Comparison of ENCODE assay signal across 7 mouse cellular contexts in the genomic region with DNA sequence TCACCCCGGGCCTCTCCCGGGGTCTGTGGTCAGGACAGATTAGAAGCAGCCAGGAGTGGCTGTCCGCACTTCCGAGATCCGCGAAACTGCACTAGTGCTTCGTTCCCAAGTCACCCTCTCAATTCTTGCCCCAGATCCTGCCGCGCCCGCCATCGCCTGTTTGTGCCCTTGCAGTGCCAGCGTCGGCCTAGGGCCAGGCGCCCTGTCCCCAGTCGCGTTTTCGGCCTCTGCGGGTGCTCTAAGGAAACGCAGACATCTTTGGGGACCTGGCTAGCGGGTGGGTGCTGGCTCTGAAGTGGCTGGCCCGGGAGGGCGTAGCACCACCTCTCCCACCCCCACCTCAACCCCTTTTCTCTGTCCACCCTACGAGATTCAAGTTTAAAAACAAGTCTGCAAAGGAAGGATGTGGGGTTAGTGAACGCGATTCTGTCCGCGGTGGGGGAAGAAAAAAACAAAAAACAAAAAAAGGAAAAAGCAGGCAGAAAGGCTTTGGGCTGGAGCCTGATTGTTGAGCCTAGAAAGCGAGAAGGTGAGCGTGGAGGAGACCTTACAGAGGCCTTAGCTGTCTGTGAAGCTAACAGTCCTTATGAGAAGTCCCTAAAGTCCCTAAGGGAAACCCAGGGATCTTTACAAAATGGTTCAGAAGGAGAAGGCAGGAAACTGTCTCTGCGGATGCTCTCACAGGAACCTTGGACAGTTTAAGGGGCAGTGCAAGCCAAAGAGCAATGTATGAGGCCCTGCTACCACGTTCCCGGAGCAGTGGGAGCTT. TPM values are rescaled to one million over a fixed set of nuclear protein-coding genes. Genes with fewer than 3 reads are reported as not detected.
DNase-seq lines count a peak whose midpoint lies in the region; ATAC-seq lines count a peak whose summit lies in the region.

No protein-coding gene starts in this region.

- ATAC-seq in lung, embryonic 16.5 days (ENCODE audit: low read depth): no peak
- no peak for ATAC-seq in embryonic facial prominence, embryonic 15.5 days (ENCODE audit: insufficient number of reproducible peaks, low FRiP score, low TSS enrichment, low read depth)
- no peak for ATAC-seq in intestine, embryonic 16.5 days
- ATAC-seq in stomach, embryonic 16.5 days (ENCODE audit: insufficient read depth, low FRiP score): no peak

- no peak overlapping the region for H3K9ac ChIP-seq in lung, embryonic 16.5 days (ENCODE audit: low read length)
- H3K9ac ChIP-seq in embryonic facial prominence, embryonic 15.5 days: no peak overlapping the region
- H3K9ac ChIP-seq in intestine, embryonic 16.5 days (ENCODE audit: low read depth, low read length): no peak overlapping the region
- no peak overlapping the region for H3K9ac ChIP-seq in stomach, embryonic 16.5 days (ENCODE audit: low read length)

- no peaks in the 10 kb centered on the region for H3K9me3 ChIP-seq in lung, embryonic 16.5 days (ENCODE audit: control insufficient read depth, low read length)
- no peaks in the 10 kb centered on the region for H3K9me3 ChIP-seq in embryonic facial prominence, embryonic 15.5 days (replicated peaks)
- no peaks in the 10 kb centered on the region for H3K9me3 ChIP-seq in intestine, embryonic 16.5 days (ENCODE audit: control insufficient read depth, low read length)
- no peaks in the 10 kb centered on the region for H3K9me3 ChIP-seq in stomach, embryonic 16.5 days (replicated peaks; ENCODE audit: control insufficient read depth, low read length)

- 1% methylated on average over 32 of the region's 32 CpGs for WGBS in lung, embryonic 16.5 days
- WGBS in embryonic facial prominence, embryonic 15.5 days: 2% methylated on average over 32 of the region's 32 CpGs
- 1% methylated on average over 32 of the region's 32 CpGs for WGBS in intestine, embryonic 16.5 days
- WGBS in stomach, embryonic 16.5 days: 3% methylated on average over 32 of the region's 32 CpGs

- peak overlapping the region; percentile 50 for H3K4me2 ChIP-seq in lung, embryonic 16.5 days (ENCODE audit: low read depth, low read length)
- peak overlapping the region; percentile 35 for H3K4me2 ChIP-seq in embryonic facial prominence, embryonic 15.5 days (replicated peaks)
- H3K4me2 ChIP-seq in intestine, embryonic 16.5 days (ENCODE audit: low read depth, low read length): peak overlapping the region; percentile 21
- H3K4me2 ChIP-seq in stomach, embryonic 16.5 days (ENCODE audit: low read depth, low read length): peak overlapping the region; percentile 39; the same call in 1 of the 2 replicates

- no peak for DNase-seq in lung, postnatal 14 days
- no peak for DNase-seq in spleen, adult 12 weeks (ENCODE audit: low spot score)
- DNase-seq in urinary bladder, postnatal 4 days (ENCODE audit: low spot score in 2 of 2): no peak

- no peak overlapping the region for H3K27ac ChIP-seq in lung, embryonic 16.5 days (ENCODE audit: low read length)
- no peak overlapping the region for H3K27ac ChIP-seq in embryonic facial prominence, embryonic 15.5 days (replicated peaks)
- no peak overlapping the region for H3K27ac ChIP-seq in intestine, embryonic 16.5 days (ENCODE audit: low read length)
- no peak overlapping the region for H3K27ac ChIP-seq in stomach, embryonic 16.5 days (ENCODE audit: low read length)

- H3K36me3 ChIP-seq in lung, embryonic 16.5 days (ENCODE audit: control insufficient read depth, insufficient read depth, low read length): no peaks in the 10 kb centered on the region
- no peaks in the 10 kb centered on the region for H3K36me3 ChIP-seq in embryonic facial prominence, embryonic 15.5 days
- no peaks in the 10 kb centered on the region for H3K36me3 ChIP-seq in intestine, embryonic 16.5 days (ENCODE audit: control insufficient read depth, insufficient read depth, low read length)
- no peaks in the 10 kb centered on the region for H3K36me3 ChIP-seq in stomach, embryonic 16.5 days (ENCODE audit: control insufficient read depth, insufficient read depth, low read length)

- peak overlapping the region; percentile 36 for H3K4me3 ChIP-seq in lung, embryonic 16.5 days (ENCODE audit: low read length)
- peak overlapping the region; percentile 51 for H3K4me3 ChIP-seq in embryonic facial prominence, embryonic 15.5 days (replicated peaks)
- H3K4me3 ChIP-seq in intestine, embryonic 16.5 days (ENCODE audit: low read length): peak overlapping the region; percentile 10; the same call in 1 of the 2 replicates
- peak overlapping the region; percentile 23 for H3K4me3 ChIP-seq in stomach, embryonic 16.5 days (replicated peaks; ENCODE audit: low read length)

- H3K4me1 ChIP-seq in lung, embryonic 16.5 days (replicated peaks; ENCODE audit: control insufficient read depth, insufficient read depth, low read length): peaks cover 25% of the 10 kb centered on the region
- H3K4me1 ChIP-seq in embryonic facial prominence, embryonic 15.5 days: peaks cover 43% of the 10 kb centered on the region
- peaks cover 28% of the 10 kb centered on the region for H3K4me1 ChIP-seq in intestine, embryonic 16.5 days (ENCODE audit: control insufficient read depth, insufficient read depth, low read length)
- H3K4me1 ChIP-seq in stomach, embryonic 16.5 days (ENCODE audit: control insufficient read depth, insufficient read depth, low read length): peaks cover 26% of the 10 kb centered on the region

- H3K27me3 ChIP-seq in lung, embryonic 16.5 days (ENCODE audit: control insufficient read depth, insufficient read depth, low read depth, low read length): peaks cover 94% of the 10 kb centered on the region
- H3K27me3 ChIP-seq in embryonic facial prominence, embryonic 15.5 days: peaks cover 95% of the 10 kb centered on the region
- peaks cover 85% of the 10 kb centered on the region for H3K27me3 ChIP-seq in intestine, embryonic 16.5 days (replicated peaks; ENCODE audit: control insufficient read depth, insufficient read depth, low read length)
- peaks cover 89% of the 10 kb centered on the region for H3K27me3 ChIP-seq in stomach, embryonic 16.5 days (ENCODE audit: control insufficient read depth, insufficient read depth, low read length)

RNA-seq across cellular contexts. Expression of a gene that starts 1.4 kb away (rescaled TPM):
- not detected in 2 replicates for polyA plus RNA-seq in lung, embryonic 16.5 days (2015; fragmentation: Nextera tagmentation; extraction: Ambion mirVana)
- polyA plus RNA-seq in embryonic facial prominence, embryonic 15.5 days (2015; fragmentation: Nextera tagmentation; extraction: Ambion mirVana): 0.51 and 0.61 TPM in 2 replicates
- not detected in 2 replicates for polyA plus RNA-seq in intestine, embryonic 16.5 days (2015; fragmentation: Nextera tagmentation; extraction: Ambion mirVana)
- 0.12 and 0.14 TPM in 2 replicates for polyA plus RNA-seq in stomach, embryonic 16.5 days (2015; fragmentation: Nextera tagmentation; extraction: Ambion mirVana)
